Mouse (Mus musculus) ES-E14 (cell line): ENCODE data around the gene Gm49661. TPM values are rescaled to one million over a fixed set of nuclear protein-coding genes. Genes with fewer than 3 reads are reported as not detected.

ENCODE experiments used
- DNase-seq: peaks from one replicate; pipeline ENCODE4 v3.0.0-alpha.2; 2013; ENCODE audit warnings: low read depth, low spot score
- H3K27ac ChIP-seq: 2 replicates; pipeline ENCODE4 v1.5.1; 2012; ENCODE audit warnings: low read depth, mild to moderate bottlenecking, low read length, moderate library complexity, mixed read lengths; ENCODE audit not compliant: poor library complexity, insufficient read depth, severe bottlenecking
- H3K36me3 ChIP-seq: 2 replicates; pipeline ENCODE4 v1.6.1; 2012; ENCODE audit warnings: mild to moderate bottlenecking, low read length, moderate library complexity, mixed read lengths; ENCODE audit not compliant: control insufficient read depth, poor library complexity, insufficient read depth, severe bottlenecking
- H3K4me1 ChIP-seq, 2 experiments: fragments of 150-350 bp in 1 of 2; sonication (generic) in 1 of 2; 2 replicates each; pipeline ENCODE4 v1.6.1; 2012; ENCODE audit warnings: low read length in 2 of 2, mild to moderate bottlenecking in 1 of 2, mixed read lengths in 1 of 2; ENCODE audit not compliant: control insufficient read depth in 2 of 2, insufficient read depth in 2 of 2, poor library complexity in 1 of 2
- H3K4me3 ChIP-seq, 2 experiments: fragments of 150-350 bp in 1 of 2; sonication (generic) in 1 of 2; 2 replicates each; pipeline ENCODE4 v1.5.1; 2012; ENCODE audit warnings: low read length in 2 of 2, low read depth in 1 of 2, mild to moderate bottlenecking in 1 of 2, mixed read lengths in 1 of 2; ENCODE audit not compliant: insufficient read depth in 1 of 2, poor library complexity in 1 of 2, severe bottlenecking in 1 of 2
- H3K9ac ChIP-seq: 2 replicates; pipeline ENCODE4 v1.6.1; 2012; ENCODE audit warnings: low read depth, mild to moderate bottlenecking, low read length, mixed read lengths; ENCODE audit not compliant: poor library complexity, insufficient read depth, severe bottlenecking
- H3K9me3 ChIP-seq: fragments of 150-350 bp; sonication (generic); 2 replicates; pipeline ENCODE4 v1.6.1; 2012; ENCODE audit warnings: low read depth, mild to moderate bottlenecking, low read length; ENCODE audit not compliant: control insufficient read depth, insufficient read depth
- CHD2 ChIP-seq: IDR thresholded peaks from 2 replicates; pipeline ENCODE4 v1.6.1; 2014; ENCODE audit warnings: mild to moderate bottlenecking, low read depth, low read length, inconsistent platforms
- HCFC1 ChIP-seq: IDR thresholded peaks from 2 replicates; pipeline ENCODE4 v1.6.1; 2012; ENCODE audit warnings: low read length, inconsistent platforms, borderline replicate concordance; ENCODE audit not compliant: insufficient read depth
- MAFK ChIP-seq: IDR thresholded peaks from 2 replicates; pipeline ENCODE4 v1.6.1; 2014; ENCODE audit warnings: mild to moderate bottlenecking, low read depth, low read length, inconsistent platforms; ENCODE audit not compliant: insufficient read depth
- ZC3H11A ChIP-seq: IDR thresholded peaks from 2 replicates; pipeline ENCODE4 v1.6.1; 2012; ENCODE audit warnings: low read depth, mild to moderate bottlenecking, inconsistent platforms, low read length, borderline replicate concordance
- ZNF384 ChIP-seq: IDR thresholded peaks from 2 replicates; pipeline ENCODE4 v1.6.1; 2012; ENCODE audit warnings: low read depth, low read length, inconsistent platforms
- in situ Hi-C, 2 experiments: fragments of 600-800 bp; cut with MboI; formaldehyde crosslinking; loops; one replicate each; pipeline ENCODE4 v1.15.1; 2025; ENCODE audit warnings: low sequenced_read_pairs in 2 of 2, inconsistent platforms in 1 of 2; ENCODE audit not compliant: unreplicated experiment in 2 of 2
- total RNA-seq: library from RNA; depleted of rRNA; stranded (reverse); fragments of 300-350 nt; gene quantifications from 2 replicates; pipeline ENCODE4 v1.2.3, GENCODE M21; 2012

The Gm49661 gene
- total RNA-seq, 1 experiment = not detected

DNA sequence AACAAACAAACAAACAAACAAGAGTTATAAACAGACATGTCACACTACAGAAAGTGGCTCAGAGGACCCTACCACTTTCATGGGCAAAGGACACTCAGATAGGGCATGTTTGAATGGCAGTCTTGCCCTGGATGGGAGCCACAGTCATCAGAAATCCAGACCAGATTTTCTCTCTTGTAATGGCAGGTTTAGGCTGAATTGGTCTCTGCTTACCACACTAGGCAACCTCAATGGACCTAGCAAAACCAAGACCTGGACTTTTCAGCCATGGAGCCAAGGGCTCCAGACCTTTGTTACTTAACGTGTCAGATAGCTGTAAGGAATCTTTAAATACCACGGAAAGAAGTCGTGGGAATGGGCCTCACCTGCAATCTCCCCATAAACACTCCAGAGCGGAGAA, 25.5 kb downstream of the Gm49661 start:
- DNase-seq = no peak
- in situ Hi-C loops = no loop called here
- no peak overlapping the region for H3K9ac ChIP-seq
- H3K9me3 ChIP-seq = no peaks in the 10 kb centered on the region
- no peak overlapping the region for H3K4me3 ChIP-seq
- H3K4me1 ChIP-seq = peaks cover 2 to 5% of the 10 kb centered on the region in 2 experiments; a peak in 1 of 4 replicates
- no peaks in the 10 kb centered on the region for H3K36me3 ChIP-seq
- H3K27ac ChIP-seq = no peak overlapping the region
- TF ChIP-seq ZC3H11A (no peak), CHD2 (no peak), ZNF384 (no peak), MAFK (no peak), HCFC1 (no peak)

DNA sequence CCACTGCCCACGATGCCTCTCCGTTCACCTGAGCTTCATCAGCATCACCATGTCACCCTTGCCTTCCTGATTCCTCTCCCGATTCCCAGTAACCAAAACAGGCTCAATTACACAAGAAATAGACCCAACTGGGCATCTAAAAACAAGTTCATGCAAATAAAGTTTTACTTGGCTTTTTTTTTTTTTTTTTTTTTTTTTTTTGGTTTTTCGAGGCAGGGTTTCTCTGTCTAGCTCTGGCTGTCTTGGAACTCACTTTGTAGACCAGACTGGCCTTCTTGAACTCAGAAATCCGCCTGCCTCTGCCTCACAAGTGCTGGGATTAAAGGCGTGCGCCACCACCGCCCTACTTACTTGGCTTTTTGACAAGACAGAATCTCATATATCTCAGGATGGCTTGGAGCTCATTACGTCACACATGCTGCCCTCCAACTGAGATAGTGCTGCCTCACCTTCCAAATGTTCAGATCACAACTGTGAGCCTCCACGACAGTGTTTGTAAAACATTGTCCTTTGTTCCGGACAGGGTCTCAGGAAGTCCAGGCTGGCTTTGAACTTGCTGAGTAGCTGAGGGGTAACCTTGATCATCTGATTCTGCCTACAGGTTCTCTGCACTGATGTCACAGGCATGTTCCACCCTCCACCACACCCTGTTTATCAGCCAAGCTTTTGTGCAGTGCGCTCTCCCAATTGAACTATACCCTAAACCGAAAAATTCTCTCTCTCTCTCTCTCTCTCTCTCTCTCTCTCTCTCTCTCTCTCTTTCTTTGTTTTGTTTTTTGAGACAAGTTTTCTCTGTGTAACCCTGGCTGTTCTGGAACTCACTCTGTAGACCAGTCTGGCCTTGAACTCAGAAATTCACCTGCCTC, 31.4 kb downstream of the Gm49661 start:
- in situ Hi-C loops = no loop called here
- H3K9ac ChIP-seq = no peak overlapping the region
- no peaks in the 10 kb centered on the region for H3K36me3 ChIP-seq
- H3K4me1 ChIP-seq = peaks cover 0 to 4% of the 10 kb centered on the region in 2 experiments; a peak in 1 of 4 replicates
- H3K9me3 ChIP-seq = no peaks in the 10 kb centered on the region
- H3K27ac ChIP-seq = no peak overlapping the region
- H3K4me3 ChIP-seq = peak overlapping the region in 1 of 2 experiments; percentile 83; a peak in 2 of 4 replicates
- TF ChIP-seq ZNF384 (no peak), MAFK (no peak), ZC3H11A (no peak), HCFC1 (no peak), CHD2 (no peak)
- DNase-seq = no peak

DNA sequence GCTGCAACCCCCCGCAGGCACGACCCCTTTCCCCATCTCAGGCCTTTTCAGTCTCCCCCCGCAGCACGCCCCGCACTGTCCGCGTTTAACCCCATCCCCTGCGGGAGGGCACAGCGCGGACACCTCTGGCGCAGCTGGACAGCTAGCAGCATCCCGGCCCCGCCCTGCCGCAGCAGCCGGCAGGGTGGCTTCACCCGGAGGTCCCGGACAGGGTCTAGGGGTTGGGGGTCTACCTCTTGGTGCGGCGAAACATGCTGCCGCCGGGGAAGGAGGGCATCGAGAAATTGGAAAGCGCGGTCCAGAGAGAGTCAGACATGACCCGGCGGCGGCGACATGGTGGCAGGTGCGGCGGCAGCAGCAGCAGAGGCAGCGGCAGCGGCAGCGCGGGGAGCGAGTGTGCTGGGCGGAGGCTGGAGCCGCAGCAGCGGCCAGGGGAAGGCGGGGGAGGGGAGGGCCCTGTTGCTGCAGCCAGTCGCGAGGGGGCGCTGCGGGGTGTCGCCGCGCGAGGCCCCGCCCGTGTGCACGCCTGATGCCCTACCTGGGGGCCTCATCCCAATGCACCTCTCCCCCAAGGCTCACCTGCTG, 32.2 kb downstream of the Gm49661 start, which contains the start of gene Mast1:
TSS of gene Mast1 (minus strand) at position 398 of the 585 bp plus-strand sequence.
- H3K9ac ChIP-seq = peak within 1 kb of the TSS; percentile 71
- no peak for DNase-seq
- TF ChIP-seq ZC3H11A (no peak), CHD2 (no peak), HCFC1 (0 out of 2 replicates have a peak, but pooled peaks have one; percentile 35), ZNF384 (no peak), MAFK (no peak)
- no peaks in the 10 kb centered on the region for H3K9me3 ChIP-seq
- in situ Hi-C loops = no loop called here
- H3K36me3 ChIP-seq = no peaks in the 10 kb centered on the region
- H3K4me3 ChIP-seq = peak within 1 kb of the TSS; percentile 83 to 86
- no peak within 1 kb of the TSS for H3K27ac ChIP-seq
- peaks cover 0 to 4% of the 10 kb centered on the region in 2 experiments; a peak in 1 of 4 replicates for H3K4me1 ChIP-seq

DNA sequence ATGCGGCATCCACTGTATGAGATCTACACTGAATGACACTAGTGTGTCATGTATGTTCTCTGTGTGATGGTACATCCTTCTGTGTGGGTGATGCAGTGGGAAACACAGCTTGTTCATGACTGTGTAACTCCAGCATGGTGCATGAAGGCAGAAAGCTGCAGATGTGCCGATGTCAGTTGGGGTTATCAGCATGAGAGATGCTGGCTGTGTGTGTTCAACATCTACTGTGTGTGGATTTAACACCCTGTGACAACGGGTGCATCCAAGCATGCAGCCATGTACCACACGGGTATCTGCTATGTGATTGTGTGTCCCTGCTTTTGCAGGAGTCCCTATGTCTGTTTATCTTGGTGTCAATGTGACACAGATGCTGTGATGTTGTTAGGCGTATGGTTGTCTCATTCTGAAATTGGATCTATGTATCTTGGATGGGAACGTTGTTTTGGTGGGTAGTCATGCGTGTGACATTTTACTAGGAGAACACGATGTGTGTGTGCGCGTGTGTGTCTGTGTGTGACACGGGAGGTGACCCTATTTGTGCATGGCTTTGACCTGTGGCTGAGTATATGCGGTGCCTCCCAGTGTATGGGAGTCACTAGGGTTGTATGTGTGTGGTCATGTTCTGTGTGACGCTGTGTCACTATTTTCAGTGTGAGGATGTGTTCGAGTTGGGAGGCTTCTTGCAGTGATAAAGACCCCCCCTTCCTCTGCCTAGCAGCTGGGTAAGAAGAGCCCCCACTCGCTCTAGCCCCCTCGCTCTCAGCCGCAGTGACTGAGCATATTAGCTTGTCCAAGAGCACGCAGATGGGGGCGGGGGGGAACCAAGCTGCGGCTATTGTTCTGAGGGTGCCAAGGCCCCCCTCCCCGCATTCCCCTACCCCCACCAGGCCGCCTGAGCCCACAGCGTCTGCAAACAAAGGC, 32.9 kb downstream of the Gm49661 start:
- Histone ChIP-seq H3K4me1 (peaks cover 0 to 4% of the 10 kb centered on the region in 2 experiments; a peak in 1 of 4 replicates), H3K9ac (peak overlapping the region; percentile 71; the same call in 1 of the 2 replicates), H3K4me3 (peak overlapping the region; percentile 83 to 86), H3K27ac (no peak overlapping the region), H3K9me3 (no peaks in the 10 kb centered on the region), H3K36me3 (no peaks in the 10 kb centered on the region)
- in situ Hi-C loops = no loop called here
- DNase-seq = no peak
- TF ChIP-seq ZNF384 (no peak), ZC3H11A (no peak), CHD2 (no peak), MAFK (no peak)
